Mouse (Mus musculus) testis, adult 2 months (tissue): Measurements from ENCODE around the gene Ryr3.

Experiments used
- CTCF ChIP-seq: fragments of 200-500 bp; IDR thresholded peaks from 2 replicates; pipeline ENCODE4 v1.5.1; 2012; ENCODE audit warnings: low read depth, mild to moderate bottlenecking, inconsistent platforms, low read length, moderate library complexity; ENCODE audit not compliant: control insufficient read depth, insufficient read depth, insufficient replicate concordance
- POLR2A ChIP-seq: fragments of 200-500 bp; IDR thresholded peaks from 2 replicates; pipeline ENCODE4 v1.6.1; 2012; ENCODE audit warnings: low read depth, mild to moderate bottlenecking, inconsistent platforms, low read length, moderate library complexity; ENCODE audit not compliant: control insufficient read depth

DNA sequence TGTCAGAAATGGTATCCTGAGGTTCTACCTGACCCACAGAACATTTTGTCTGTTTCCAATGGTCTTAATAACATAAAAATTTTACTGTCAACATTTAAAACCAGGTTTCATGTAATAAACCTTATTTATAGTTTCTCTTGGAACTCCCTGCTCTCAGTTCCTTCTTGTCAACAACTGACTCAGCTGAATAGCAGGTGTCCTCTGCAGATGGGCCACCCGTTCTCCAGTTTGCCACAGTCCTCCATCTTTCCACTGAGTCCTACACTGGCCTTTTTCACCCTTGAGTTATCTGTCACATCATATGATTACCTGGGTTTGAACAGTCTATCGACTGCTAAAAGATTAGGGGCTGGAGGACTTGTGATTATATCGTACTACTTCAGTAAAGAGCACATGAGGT is 79.1 kb downstream of the Ryr3 start:
- no peak for TF ChIP-seq CTCF
- no peak for TF ChIP-seq POLR2A
